Mouse (Mus musculus) cerebellum, postnatal 25 days (tissue): ENCODE data around the gene Prol1.
A peak's percentile ranks its signal among the peaks of the same experiment; 100 is the strongest.
"Not testable (repeated sequence)": the region's sequence is repeated elsewhere in the genome, so short reads cannot be mapped to it uniquely, and the experiment has no call there.

Experiments
- DNase-seq, 2 experiments: peaks; one replicate each; pipeline ENCODE4 v3.0.0; 2021; ENCODE audit warnings: mixed read lengths in 2 of 2

Prol1 gene

GRCm38 (mm10) chr5:88317012-88317411 lies at the start of gene Prol1:
Prol1 (plus strand) TSS chr5:88317312.
- DNase-seq: no peak

- no peak for DNase-seq
These were observed 48.5 kb upstream of the Prol1 start, which contains the start of gene Gm7714 for GRCm38 (mm10) chr5:88268619-88269018. Gm7714 (plus strand) TSS chr5:88268919.

- DNase-seq: not testable (repeated sequence)
These were observed 5.8 kb upstream of the Prol1 start for GRCm38 (mm10) chr5:88311307-88311706.

GRCm38 (mm10) chr5:88348533-88348932 lies 31.4 kb downstream of the Prol1 start:
- not testable (repeated sequence) for DNase-seq

GRCm38 (mm10) chr5:88364768-88365167 lies 47.7 kb downstream of the Prol1 start:
- DNase-seq: peak; percentile 21 to 48

- no peak for DNase-seq
These were observed 49.8 kb downstream of the Prol1 start for GRCm38 (mm10) chr5:88366886-88367285.

GRCm38 (mm10) chr5:88370578-88371232 lies 53.6 kb downstream of the Prol1 start:
- no peak for DNase-seq

- no peak for DNase-seq
These were observed 55.5 kb downstream of the Prol1 start for GRCm38 (mm10) chr5:88372563-88372962.

- DNase-seq: no peak
These were observed 58.7 kb downstream of the Prol1 start, which contains the start of gene Amtn for GRCm38 (mm10) chr5:88375808-88376207. Amtn (plus strand) TSS chr5:88376108.
